Mouse (Mus musculus) liver, adult 2 months (tissue): ENCODE measurements at regions not wholly inside any gene's neighbourhood (a gene's known extent, or its start where the extent isn't known, plus 50 kb on each side); places are given as distances from the start of the nearest gene placed in this dataset.

Experiments
- CTCF ChIP-seq: fragments of 200-500 bp; IDR thresholded peaks from 2 replicates; pipeline ENCODE4 v1.5.1; 2011; ENCODE audit warnings: low read depth, low read length, control low read depth
- POLR2A ChIP-seq: fragments of 200-500 bp; IDR thresholded peaks from 2 replicates; pipeline ENCODE4 v1.6.1; 2011; ENCODE audit warnings: low read length, control low read depth; ENCODE audit not compliant: insufficient read depth; ENCODE audit errors: extremely low read depth

GRCm38 (mm10) chr13:5492266-5492665, 369.0 kb upstream of the Klf6 start:
- TF ChIP-seq CTCF (no peak), POLR2A (no peak)
